Mouse (Mus musculus): ENCODE results near the gene Ehmt2. TPM values are rescaled to one million over a fixed set of nuclear protein-coding genes. Genes with fewer than 3 reads are reported as not detected.
"Not testable (repeated sequence)": the region's sequence is repeated elsewhere in the genome, so short reads cannot be mapped to it uniquely, and the experiment has no call there.

Gene Ehmt2
- polyA plus RNA-seq, 1 experiment: 290 TPM

DNA sequence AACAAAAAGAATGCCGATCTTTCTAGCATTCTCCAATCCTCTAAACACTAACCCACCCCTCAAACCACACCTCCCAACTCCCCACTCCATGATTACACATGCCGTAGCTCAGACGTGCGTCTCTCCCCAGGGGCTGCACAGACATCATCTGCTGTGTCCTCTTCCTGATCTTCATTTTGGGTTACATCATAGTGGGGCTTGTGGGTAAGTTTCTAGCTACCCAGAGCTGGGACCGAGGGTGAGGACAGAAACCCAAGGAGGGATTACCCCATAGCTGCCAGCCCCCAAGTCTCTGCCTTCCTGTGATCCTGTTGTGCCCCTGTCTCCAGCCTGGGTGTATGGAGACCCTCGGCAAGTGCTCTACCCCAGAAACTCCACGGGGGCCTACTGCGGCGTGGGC is 18.9 kb downstream of the Ehmt2 start:
- DNase-seq (ENCODE audit: extremely low spot score in 1 of 2, low spot score in 1 of 2): no peak

- no peak for DNase-seq (ENCODE audit: extremely low spot score in 1 of 2, low spot score in 1 of 2)
Observed at GRCm38 (mm10) chr17:34922939-34923338, 24.7 kb downstream of the Ehmt2 start.

- DNase-seq (ENCODE audit: extremely low spot score in 1 of 2, low spot score in 1 of 2): no peak
Observed at GRCm38 (mm10) chr17:34924258-34924657, 26.0 kb downstream of the Ehmt2 start.

GRCm38 (mm10) chr17:34927306-34928019 is 29.2 kb downstream of the Ehmt2 start:
- peak in 1 of 2 experiments; percentile 55 for DNase-seq (ENCODE audit: extremely low spot score in 1 of 2, low spot score in 1 of 2)

DNA sequence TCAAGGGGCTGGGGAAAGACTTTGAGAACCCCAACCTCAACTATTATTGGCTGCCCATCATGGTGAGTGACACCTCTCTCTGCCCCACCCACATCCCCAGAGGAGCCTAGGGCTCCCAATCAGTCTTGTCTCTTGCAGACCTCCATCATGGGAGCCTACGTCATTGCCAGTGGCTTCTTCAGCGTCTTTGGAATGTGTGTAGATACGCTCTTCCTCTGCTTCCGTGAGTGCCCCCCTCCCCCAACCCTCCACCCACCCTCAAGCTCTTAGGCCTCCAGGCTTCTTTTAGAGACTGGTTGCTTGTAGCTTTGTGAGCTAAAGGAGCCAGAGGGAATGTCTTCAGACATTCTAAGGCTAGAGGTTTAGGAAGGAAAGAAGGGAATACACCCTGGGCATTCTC is 30.6 kb downstream of the Ehmt2 start:
- DNase-seq (ENCODE audit: extremely low spot score in 1 of 2, low spot score in 1 of 2): no peak

- DNase-seq (ENCODE audit: extremely low spot score in 1 of 2, low spot score in 1 of 2): peak; percentile 98 to 99
Observed at GRCm38 (mm10) chr17:34931061-34931734, 32.9 kb downstream of the Ehmt2 start, which contains the start of gene Neu1. Gene Neu1, plus strand, starts transcription at chr17:34931253.

GRCm38 (mm10) chr17:34931735-34932098 is 33.4 kb downstream of the Ehmt2 start:
- DNase-seq (ENCODE audit: extremely low spot score in 1 of 2, low spot score in 1 of 2): peak in 1 of 2 experiments; percentile 48

DNA sequence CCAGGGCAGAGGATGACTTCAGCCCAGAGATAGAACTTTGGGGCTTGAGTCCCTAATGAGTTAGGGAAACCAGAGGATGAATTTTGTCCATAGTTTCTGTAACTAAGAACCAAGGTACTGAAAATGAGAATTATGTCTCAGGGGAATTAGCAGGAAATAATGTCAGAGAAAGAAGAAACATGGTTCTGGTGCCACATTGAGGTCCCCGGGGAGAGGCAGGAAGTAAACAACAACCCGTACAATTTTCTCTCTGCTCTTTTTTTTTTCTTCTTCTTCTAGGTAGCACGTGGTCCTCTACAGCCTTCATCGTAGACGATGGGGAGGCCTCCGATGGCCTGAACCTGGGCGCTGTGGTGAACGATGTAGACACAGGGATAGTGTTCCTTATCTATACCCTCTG is 34.0 kb downstream of the Ehmt2 start:
- DNase-seq (ENCODE audit: extremely low spot score in 1 of 2, low spot score in 1 of 2): no peak

DNA sequence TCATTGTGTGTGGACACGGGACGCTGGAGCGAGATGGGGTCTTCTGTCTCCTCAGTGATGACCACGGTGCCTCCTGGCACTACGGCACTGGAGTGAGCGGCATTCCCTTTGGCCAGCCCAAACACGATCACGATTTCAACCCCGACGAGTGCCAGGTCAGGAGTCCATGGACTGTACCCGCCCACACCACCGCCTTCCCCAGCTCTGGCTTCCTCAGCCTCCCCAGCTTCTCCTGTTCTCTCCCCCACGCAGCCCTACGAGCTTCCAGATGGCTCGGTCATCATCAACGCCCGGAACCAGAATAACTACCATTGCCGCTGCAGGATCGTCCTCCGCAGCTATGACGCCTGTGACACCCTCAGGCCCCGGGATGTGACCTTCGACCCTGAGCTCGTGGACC is 35.8 kb downstream of the Ehmt2 start:
- peak in 1 of 2 experiments; percentile 29 for DNase-seq (ENCODE audit: extremely low spot score in 1 of 2, low spot score in 1 of 2)

DNA sequence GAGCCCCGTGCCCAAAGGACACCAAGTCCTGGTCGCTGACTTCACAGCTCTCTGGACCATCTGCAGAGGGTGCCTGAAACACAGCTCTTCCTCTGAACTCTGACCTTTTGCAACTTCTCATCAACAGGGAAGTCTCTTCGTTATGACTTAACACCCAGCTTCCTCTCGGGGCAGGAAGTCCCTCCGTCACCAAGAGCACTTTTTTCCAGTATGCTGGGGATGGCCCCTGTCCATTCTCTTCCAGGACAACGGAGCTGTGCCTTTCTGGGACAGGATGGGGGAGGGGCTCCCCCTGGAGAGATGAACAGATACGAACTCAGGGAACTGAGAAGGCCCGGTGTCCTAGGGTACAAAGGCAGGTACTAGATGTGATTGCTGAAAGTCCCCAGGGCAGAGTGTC is 36.6 kb downstream of the Ehmt2 start:
- no peak for DNase-seq (ENCODE audit: extremely low spot score in 1 of 2, low spot score in 1 of 2)

DNA sequence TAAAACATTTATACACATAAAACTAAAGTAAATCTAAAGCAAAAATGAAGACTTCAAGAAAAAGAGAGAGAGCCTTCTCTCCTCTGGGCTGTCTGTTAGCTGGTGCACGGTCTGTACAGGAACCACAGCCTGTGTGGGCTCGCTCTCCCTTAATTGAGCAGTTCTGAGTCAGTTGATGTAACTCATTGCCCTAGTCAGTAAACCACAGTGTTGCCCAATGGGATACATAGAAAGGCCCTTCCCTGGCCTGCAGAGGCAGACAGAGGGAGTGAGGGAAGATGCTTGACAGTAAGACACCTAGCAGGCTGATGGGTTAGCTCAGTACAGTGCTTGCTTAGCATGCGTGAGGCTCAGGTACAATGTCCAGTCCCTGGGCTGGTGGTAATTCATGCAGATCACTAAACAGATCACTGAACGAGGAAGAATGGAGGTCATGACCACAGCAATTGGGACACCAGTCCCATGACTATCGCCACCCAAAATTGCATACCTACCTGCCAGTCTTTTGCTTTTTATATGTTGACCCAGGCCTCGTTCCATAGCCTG is 39.8 kb downstream of the Ehmt2 start:
- no peak for DNase-seq (ENCODE audit: extremely low spot score in 1 of 2, low spot score in 1 of 2)

GRCm38 (mm10) chr17:34941344-34942041 is 43.2 kb downstream of the Ehmt2 start:
- DNase-seq (ENCODE audit: extremely low spot score in 1 of 2, low spot score in 1 of 2): no peak

- no peak for DNase-seq (ENCODE audit: extremely low spot score in 1 of 2, low spot score in 1 of 2)
Observed at GRCm38 (mm10) chr17:34943128-34943815, 45.0 kb downstream of the Ehmt2 start.

- no peak for DNase-seq (ENCODE audit: extremely low spot score in 1 of 2, low spot score in 1 of 2)
Observed at GRCm38 (mm10) chr17:34944362-34944761, 46.1 kb downstream of the Ehmt2 start.

- DNase-seq (ENCODE audit: extremely low spot score in 1 of 2, low spot score in 1 of 2): no peak
Observed at GRCm38 (mm10) chr17:34946486-34947140, 48.3 kb downstream of the Ehmt2 start.

- peak in 1 of 2 experiments; percentile 34 for DNase-seq (ENCODE audit: extremely low spot score in 1 of 2, low spot score in 1 of 2)
Observed at GRCm38 (mm10) chr17:34947606-34948005, 49.3 kb downstream of the Ehmt2 start.

DNA sequence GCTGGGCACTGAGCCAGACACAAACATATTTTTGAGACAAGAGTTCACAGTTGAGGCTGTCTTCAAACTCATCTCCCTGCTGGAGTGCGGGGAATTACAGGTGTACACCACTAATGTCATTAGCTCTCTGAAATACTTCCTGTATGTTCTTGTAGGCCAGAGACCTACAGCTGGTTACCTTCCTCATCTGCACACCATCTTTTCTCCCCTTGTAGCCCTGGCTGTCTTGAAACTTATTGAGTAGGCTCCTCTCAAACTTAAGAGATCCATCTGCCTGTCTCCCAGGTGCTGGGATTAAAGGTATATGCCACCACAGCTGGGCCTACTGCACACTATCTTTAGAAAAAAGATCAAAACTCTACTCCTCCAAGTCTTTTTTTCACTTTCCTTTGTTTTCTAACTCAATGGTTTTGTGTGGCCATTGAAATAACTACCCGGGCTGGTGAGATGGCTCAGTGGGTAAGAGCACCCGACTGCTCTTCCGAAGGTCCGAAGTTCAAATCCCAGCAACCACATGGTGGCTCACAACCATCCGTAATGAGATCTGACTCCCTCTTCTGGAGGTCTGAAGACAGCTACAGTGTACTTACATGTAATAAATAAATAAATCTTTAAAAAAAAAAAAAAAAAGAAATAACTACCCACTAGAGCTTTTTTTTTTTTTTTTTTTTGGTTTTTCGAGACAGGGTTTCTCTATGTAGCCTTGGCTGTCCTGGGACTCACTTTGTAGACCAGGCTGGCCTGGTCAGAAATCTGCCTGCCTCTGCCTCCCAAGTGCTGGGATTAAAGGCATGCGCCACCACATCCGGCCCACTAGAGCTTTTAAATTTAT is 50.7 kb downstream of the Ehmt2 start:
- not testable (repeated sequence) for DNase-seq (ENCODE audit: extremely low spot score in 1 of 2, low spot score in 1 of 2)

DNA sequence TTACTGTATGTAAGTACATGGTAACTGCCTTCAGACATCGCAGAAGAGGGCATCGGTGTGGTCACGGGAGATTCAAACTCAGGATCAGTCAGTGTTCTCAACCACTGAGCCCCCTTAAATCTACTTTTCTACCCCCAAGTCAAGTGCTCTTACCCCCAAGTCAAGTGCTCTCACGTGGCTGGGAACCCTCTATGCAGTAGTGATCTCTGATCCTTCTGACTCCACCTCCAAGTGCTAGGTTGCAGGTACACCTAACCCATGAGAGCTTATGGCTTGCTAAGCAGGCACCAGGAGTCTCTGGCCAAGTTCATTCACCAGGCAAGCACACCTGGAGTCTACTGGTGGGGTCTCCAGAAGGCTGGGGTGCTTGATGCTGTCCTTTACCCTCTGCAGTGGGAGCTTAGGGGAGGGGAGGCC is 51.3 kb downstream of the Ehmt2 start:
- no peak for DNase-seq (ENCODE audit: extremely low spot score in 1 of 2, low spot score in 1 of 2)

Data from frontal cortex, adult 2 months (tissue).